Mouse (Mus musculus): ENCODE measurements around the gene Plppr2.

The Plppr2 gene

GRCm38 (mm10) chr9:21936692-21937570 is at the start of gene Plppr2:
Gene Plppr2, plus strand, starts transcription at chr9:21937033.
- DNase-seq (ENCODE audit: inconsistent age in 2 of 2, low spot score in 1 of 2): peak; percentile 99

- DNase-seq (ENCODE audit: inconsistent age in 2 of 2, low spot score in 1 of 2): no peak
Observed at GRCm38 (mm10) chr9:21889229-21889628, 47.6 kb upstream of the Plppr2 start.

- peak; percentile 58 to 87 for DNase-seq (ENCODE audit: inconsistent age in 2 of 2, low spot score in 1 of 2)
Observed at GRCm38 (mm10) chr9:21901223-21901820, 35.5 kb upstream of the Plppr2 start.

- DNase-seq (ENCODE audit: inconsistent age in 2 of 2, low spot score in 1 of 2): no peak
Observed at GRCm38 (mm10) chr9:21904031-21904430, 32.8 kb upstream of the Plppr2 start.

GRCm38 (mm10) chr9:21908216-21908615 is 28.6 kb upstream of the Plppr2 start:
- DNase-seq (ENCODE audit: inconsistent age in 2 of 2, low spot score in 1 of 2): no peak

GRCm38 (mm10) chr9:21909474-21910223 is 27.2 kb upstream of the Plppr2 start:
- no peak for DNase-seq (ENCODE audit: inconsistent age in 2 of 2, low spot score in 1 of 2)

- peak in 1 of 2 experiments; percentile 40 for DNase-seq (ENCODE audit: inconsistent age in 2 of 2, low spot score in 1 of 2)
Observed at GRCm38 (mm10) chr9:21916851-21917492, 19.9 kb upstream of the Plppr2 start.

GRCm38 (mm10) chr9:21917493-21918034 is 19.3 kb upstream of the Plppr2 start:
- DNase-seq (ENCODE audit: inconsistent age in 2 of 2, low spot score in 1 of 2): peak in 1 of 2 experiments; percentile 81

GRCm38 (mm10) chr9:21918035-21918592 is 18.7 kb upstream of the Plppr2 start, which contains the start of gene Rab3d:
Gene Rab3d, minus strand, starts transcription at chr9:21918192.
- DNase-seq (ENCODE audit: inconsistent age in 2 of 2, low spot score in 1 of 2): peak; percentile 98 to 99

GRCm38 (mm10) chr9:21918692-21919384 is 18.0 kb upstream of the Plppr2 start:
- peak in 1 of 2 experiments; percentile 47 for DNase-seq (ENCODE audit: inconsistent age in 2 of 2, low spot score in 1 of 2)

GRCm38 (mm10) chr9:21923036-21923435 is 13.8 kb upstream of the Plppr2 start:
- DNase-seq (ENCODE audit: inconsistent age in 2 of 2, low spot score in 1 of 2): peak in 1 of 2 experiments; percentile 62

GRCm38 (mm10) chr9:21923490-21924098 is 13.2 kb upstream of the Plppr2 start:
- DNase-seq (ENCODE audit: inconsistent age in 2 of 2, low spot score in 1 of 2): peak in 1 of 2 experiments; percentile 50

- DNase-seq (ENCODE audit: inconsistent age in 2 of 2, low spot score in 1 of 2): peak; percentile 98 to 99
Observed at GRCm38 (mm10) chr9:21924099-21924493, 12.7 kb upstream of the Plppr2 start.

GRCm38 (mm10) chr9:21925034-21925433 is 11.8 kb upstream of the Plppr2 start:
- peak in 1 of 2 experiments; percentile 56 for DNase-seq (ENCODE audit: inconsistent age in 2 of 2, low spot score in 1 of 2)

- no peak for DNase-seq (ENCODE audit: inconsistent age in 2 of 2, low spot score in 1 of 2)
Observed at GRCm38 (mm10) chr9:21925506-21925905, 11.3 kb upstream of the Plppr2 start.

- DNase-seq (ENCODE audit: inconsistent age in 2 of 2, low spot score in 1 of 2): peak; percentile 80 to 93
Observed at GRCm38 (mm10) chr9:21926155-21926554, 10.7 kb upstream of the Plppr2 start.

- DNase-seq (ENCODE audit: inconsistent age in 2 of 2, low spot score in 1 of 2): no peak
Observed at GRCm38 (mm10) chr9:21926784-21927183, 10.0 kb upstream of the Plppr2 start.

- peak; percentile 98 for DNase-seq (ENCODE audit: inconsistent age in 2 of 2, low spot score in 1 of 2)
Observed at GRCm38 (mm10) chr9:21927208-21927753, 9.6 kb upstream of the Plppr2 start, which contains the start of the genes Ccdc159 and Tmem205. Gene Ccdc159, plus strand, starts transcription at chr9:21927471. Gene Tmem205, minus strand, starts transcription at chr9:21927556.

- no peak for DNase-seq (ENCODE audit: inconsistent age in 2 of 2, low spot score in 1 of 2)
Observed at GRCm38 (mm10) chr9:21929208-21929607, 7.6 kb upstream of the Plppr2 start.
